Mouse (Mus musculus): ENCODE results near the gene Haao. TPM values are rescaled to one million over a fixed set of nuclear protein-coding genes. Genes with fewer than 3 reads are reported as not detected.

Gene Haao
- polyA plus RNA-seq, 1 experiment from 2014 or later, result 0.72 TPM

DNA sequence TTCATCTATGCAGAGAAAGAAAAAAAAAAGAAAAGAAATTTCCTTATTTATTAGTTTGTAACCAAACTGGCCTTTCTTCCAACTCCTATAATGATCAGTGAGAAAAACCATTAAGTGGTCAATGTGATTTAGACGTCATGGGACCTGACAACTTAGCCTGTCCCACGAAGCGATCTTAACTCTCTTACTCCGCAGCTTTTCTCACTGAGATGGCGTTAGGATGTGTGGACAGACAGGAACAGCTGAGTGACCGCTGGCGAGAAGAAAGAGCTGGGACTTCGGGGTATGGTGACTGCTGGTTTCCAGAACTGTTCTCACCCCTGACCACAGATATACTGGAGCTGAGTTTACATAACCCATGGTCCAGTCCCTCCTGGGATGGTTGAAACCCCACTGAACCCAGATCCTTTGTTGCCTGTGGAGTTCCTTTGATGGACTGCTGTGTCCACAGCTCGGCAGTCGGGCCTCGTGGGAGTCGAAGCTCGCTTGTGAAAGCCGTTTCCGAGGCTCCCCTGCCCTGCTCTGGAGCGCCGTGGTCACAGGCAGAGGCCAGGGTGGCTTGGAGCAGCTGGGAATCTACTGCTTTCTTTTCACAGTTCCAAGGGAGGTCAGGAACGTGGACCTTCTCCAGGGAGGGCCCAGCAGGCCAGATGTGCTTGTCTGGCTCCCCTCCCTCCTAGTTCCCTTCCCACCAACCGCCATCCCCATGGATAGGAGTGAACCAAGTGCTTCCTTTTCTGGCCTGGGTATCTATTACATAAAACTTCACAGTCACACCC lies 25.8 kb upstream of the Haao start:
- Histone ChIP-seq H3K9me3 (ENCODE audit: control insufficient read depth, low read length) (no peaks in the 10 kb centered on the region; the same call in 1 of the 2 replicates), H3K36me3 (ENCODE audit: control insufficient read depth, insufficient read depth, low read length) (no peaks in the 10 kb centered on the region), H3K4me2 (replicated peaks; ENCODE audit: low read depth, low read length) (no peak overlapping the region), H3K4me1 (ENCODE audit: control insufficient read depth, insufficient read depth, low read length) (peaks cover 6% of the 10 kb centered on the region; the same call in 1 of the 2 replicates), H3K27me3 (ENCODE audit: control insufficient read depth, insufficient read depth, low read length) (no peaks in the 10 kb centered on the region), H3K27ac (ENCODE audit: low read depth, low read length) (peak overlapping the region; percentile 70), H3K4me3 (ENCODE audit: low read length) (no peak overlapping the region), H3K9ac (ENCODE audit: low read depth, low read length) (no peak overlapping the region)
- peak; percentile 63; the same call in 1 of the 2 replicates for ATAC-seq (ENCODE audit: low FRiP score, low TSS enrichment)
- 49% methylated on average over 19 of the region's 19 CpGs for WGBS

DNA sequence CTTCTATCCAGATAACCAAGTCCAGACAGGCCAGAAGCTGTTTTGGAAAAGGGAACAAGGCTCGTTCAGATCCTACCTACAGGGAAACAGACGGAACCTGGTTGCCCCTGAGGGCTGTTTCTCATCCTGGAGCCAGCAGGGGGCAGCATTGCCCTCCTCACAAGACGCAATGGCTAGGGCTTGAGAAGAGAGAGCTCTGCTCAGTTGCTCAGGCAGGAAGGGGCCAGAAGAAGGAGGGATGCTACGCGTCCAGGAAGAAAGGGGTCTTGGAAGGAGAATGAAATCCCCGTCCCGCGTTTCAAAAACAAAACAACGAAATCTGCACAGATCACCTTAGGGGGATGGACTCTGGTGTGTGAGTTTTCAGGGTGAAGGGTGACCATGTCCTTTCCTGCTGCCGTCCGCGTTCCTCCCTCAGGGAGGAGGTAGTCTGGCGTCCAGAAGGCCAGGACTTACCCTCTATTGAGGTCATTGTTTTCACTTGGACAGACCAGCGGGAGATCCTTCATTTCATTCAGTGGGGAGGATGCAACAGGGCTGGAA lies 25.1 kb upstream of the Haao start:
- Histone ChIP-seq H3K9ac (ENCODE audit: low read depth, low read length) (peak overlapping the region; percentile 28; the same call in 1 of the 2 replicates), H3K9me3 (ENCODE audit: control insufficient read depth, low read length) (no peaks in the 10 kb centered on the region; the same call in 1 of the 2 replicates), H3K4me1 (ENCODE audit: control insufficient read depth, insufficient read depth, low read length) (peaks cover 6% of the 10 kb centered on the region; the same call in 1 of the 2 replicates), H3K4me2 (replicated peaks; ENCODE audit: low read depth, low read length) (peak overlapping the region; percentile 28; the same call in 1 of the 2 replicates), H3K4me3 (ENCODE audit: low read length) (no peak overlapping the region), H3K27ac (ENCODE audit: low read depth, low read length) (peak overlapping the region; percentile 70), H3K27me3 (ENCODE audit: control insufficient read depth, insufficient read depth, low read length) (no peaks in the 10 kb centered on the region), H3K36me3 (ENCODE audit: control insufficient read depth, insufficient read depth, low read length) (no peaks in the 10 kb centered on the region)
- ATAC-seq (ENCODE audit: low FRiP score, low TSS enrichment), result peak; percentile 84
- 17% methylated on average over 14 of the region's 14 CpGs for WGBS

DNA sequence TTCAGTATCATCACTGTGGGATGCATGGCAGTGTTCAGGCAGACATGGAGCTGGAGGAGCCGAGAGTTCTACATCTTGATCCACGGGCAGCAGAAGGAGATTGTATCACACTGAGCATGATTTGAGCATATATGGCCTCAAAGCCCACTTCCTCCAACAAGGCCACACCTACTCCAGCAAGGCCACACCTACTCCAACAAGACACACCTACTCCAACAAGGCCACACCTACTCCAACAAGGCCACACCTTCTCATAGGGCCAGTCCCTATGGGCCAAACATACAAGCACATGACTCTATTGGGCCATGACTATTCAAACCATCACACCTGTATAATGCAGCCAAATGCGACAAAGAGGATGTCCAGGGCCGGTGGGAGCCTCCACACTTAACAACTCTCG lies 23.6 kb upstream of the Haao start:
- Histone ChIP-seq H3K9me3 (ENCODE audit: control insufficient read depth, low read length) (no peaks in the 10 kb centered on the region; the same call in 1 of the 2 replicates), H3K27ac (ENCODE audit: low read depth, low read length) (no peak overlapping the region), H3K4me3 (ENCODE audit: low read length) (no peak overlapping the region), H3K4me2 (replicated peaks; ENCODE audit: low read depth, low read length) (no peak overlapping the region), H3K27me3 (ENCODE audit: control insufficient read depth, insufficient read depth, low read length) (no peaks in the 10 kb centered on the region), H3K9ac (ENCODE audit: low read depth, low read length) (no peak overlapping the region), H3K4me1 (ENCODE audit: control insufficient read depth, insufficient read depth, low read length) (peaks cover 6% of the 10 kb centered on the region; the same call in 1 of the 2 replicates), H3K36me3 (ENCODE audit: control insufficient read depth, insufficient read depth, low read length) (no peaks in the 10 kb centered on the region)
- no peak for ATAC-seq (ENCODE audit: low FRiP score, low TSS enrichment)
- WGBS, result 88% methylated on average over 5 of the region's 5 CpGs

DNA sequence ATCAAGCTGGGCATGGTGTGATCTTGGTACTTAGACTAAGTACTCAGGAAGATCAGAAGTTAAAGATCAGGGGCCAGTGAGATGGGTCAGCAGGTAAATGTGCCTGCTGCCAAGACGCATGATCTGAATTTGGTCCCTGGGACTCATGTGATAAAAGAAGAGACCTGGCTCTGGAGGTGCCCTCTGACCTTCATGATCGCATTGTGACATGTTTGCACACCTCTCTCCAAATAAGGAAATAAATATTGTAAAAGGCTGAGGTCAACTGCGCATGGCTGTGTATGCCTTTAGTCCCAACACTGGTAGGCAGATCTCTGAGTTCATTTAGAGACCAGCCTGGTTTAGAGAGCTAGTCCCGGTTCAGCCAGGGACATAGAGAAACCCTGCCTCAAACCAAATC lies 22.6 kb upstream of the Haao start:
- no peak overlapping the region for H3K27ac ChIP-seq (ENCODE audit: low read depth, low read length)
- no peak for ATAC-seq (ENCODE audit: low FRiP score, low TSS enrichment)
- H3K4me3 ChIP-seq (ENCODE audit: low read length), result no peak overlapping the region
- no peaks in the 10 kb centered on the region for H3K9me3 ChIP-seq (ENCODE audit: control insufficient read depth, low read length)
- no peaks in the 10 kb centered on the region for H3K36me3 ChIP-seq (ENCODE audit: control insufficient read depth, insufficient read depth, low read length)
- H3K4me2 ChIP-seq (replicated peaks; ENCODE audit: low read depth, low read length), result no peak overlapping the region
- H3K4me1 ChIP-seq (ENCODE audit: control insufficient read depth, insufficient read depth, low read length), result peaks cover 9% of the 10 kb centered on the region; the same call in 1 of the 2 replicates
- no peaks in the 10 kb centered on the region for H3K27me3 ChIP-seq (ENCODE audit: control insufficient read depth, insufficient read depth, low read length)
- 87% methylated on average over 4 of the region's 4 CpGs for WGBS
- H3K9ac ChIP-seq (ENCODE audit: low read depth, low read length), result no peak overlapping the region

DNA sequence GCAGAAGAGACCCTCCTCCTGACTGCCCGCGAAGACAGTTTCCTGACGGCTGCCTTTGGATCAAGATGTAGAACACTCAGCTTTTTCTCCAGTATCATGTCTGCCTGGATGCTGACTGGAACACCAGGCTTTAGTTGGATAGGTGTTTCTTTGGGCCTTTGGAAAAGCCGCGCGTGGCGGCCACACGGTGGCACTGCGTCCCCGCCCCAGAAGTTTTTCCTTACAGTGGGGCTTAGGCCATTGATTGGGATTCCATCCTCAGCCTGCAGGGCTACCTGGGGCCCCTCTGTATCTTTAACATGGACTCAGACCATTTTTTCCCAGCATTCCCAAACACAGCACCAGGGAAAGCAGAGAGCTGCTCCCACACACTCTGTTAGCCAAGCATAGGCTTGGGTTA lies 18.8 kb upstream of the Haao start:
- H3K36me3 ChIP-seq (ENCODE audit: control insufficient read depth, insufficient read depth, low read length), result no peaks in the 10 kb centered on the region
- no peaks in the 10 kb centered on the region for H3K9me3 ChIP-seq (ENCODE audit: control insufficient read depth, low read length)
- ATAC-seq (ENCODE audit: low FRiP score, low TSS enrichment), result 0 out of 2 replicates have a peak, but pooled peaks have one; percentile 24
- H3K4me1 ChIP-seq (ENCODE audit: control insufficient read depth, insufficient read depth, low read length), result 0 out of 2 replicates have a peak, but pooled peaks cover 3% of the 10 kb centered on the region
- H3K27ac ChIP-seq (ENCODE audit: low read depth, low read length), result no peak overlapping the region
- no peak overlapping the region for H3K4me3 ChIP-seq (ENCODE audit: low read length)
- H3K4me2 ChIP-seq (replicated peaks; ENCODE audit: low read depth, low read length), result no peak overlapping the region
- no peak overlapping the region for H3K9ac ChIP-seq (ENCODE audit: low read depth, low read length)
- no peaks in the 10 kb centered on the region for H3K27me3 ChIP-seq (ENCODE audit: control insufficient read depth, insufficient read depth, low read length)
- WGBS, result 12% methylated on average over 10 of the region's 10 CpGs

DNA sequence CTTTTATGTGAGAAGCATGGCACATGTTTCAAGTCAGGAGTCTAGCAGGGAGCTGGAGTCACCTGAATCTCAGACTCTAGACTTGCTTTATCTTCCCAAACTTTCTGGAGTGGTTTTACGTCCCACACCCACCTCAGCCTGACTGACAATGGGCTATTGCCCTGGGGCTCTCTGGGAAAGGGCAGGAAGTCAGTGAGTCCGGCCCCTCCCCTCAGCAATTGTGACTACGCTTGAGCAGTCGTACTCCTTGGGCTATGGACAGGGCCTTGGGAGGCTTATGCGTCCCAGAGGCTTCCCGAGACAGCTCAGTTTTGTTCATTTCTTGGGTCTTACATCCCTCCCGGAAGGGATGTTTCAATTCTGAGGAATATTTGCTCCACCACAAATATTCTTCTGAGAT lies 17.6 kb upstream of the Haao start:
- no peak overlapping the region for H3K27ac ChIP-seq (ENCODE audit: low read depth, low read length)
- WGBS, result 47% methylated on average over 7 of the region's 7 CpGs
- H3K36me3 ChIP-seq (ENCODE audit: control insufficient read depth, insufficient read depth, low read length), result no peaks in the 10 kb centered on the region
- no peak overlapping the region for H3K4me3 ChIP-seq (ENCODE audit: low read length)
- H3K9me3 ChIP-seq (ENCODE audit: control insufficient read depth, low read length), result no peaks in the 10 kb centered on the region
- H3K27me3 ChIP-seq (ENCODE audit: control insufficient read depth, insufficient read depth, low read length), result no peaks in the 10 kb centered on the region
- H3K9ac ChIP-seq (ENCODE audit: low read depth, low read length), result no peak overlapping the region
- ATAC-seq (ENCODE audit: low FRiP score, low TSS enrichment), result no peak
- no peak overlapping the region for H3K4me2 ChIP-seq (replicated peaks; ENCODE audit: low read depth, low read length)
- 0 out of 2 replicates have a peak, but pooled peaks cover 3% of the 10 kb centered on the region for H3K4me1 ChIP-seq (ENCODE audit: control insufficient read depth, insufficient read depth, low read length)

DNA sequence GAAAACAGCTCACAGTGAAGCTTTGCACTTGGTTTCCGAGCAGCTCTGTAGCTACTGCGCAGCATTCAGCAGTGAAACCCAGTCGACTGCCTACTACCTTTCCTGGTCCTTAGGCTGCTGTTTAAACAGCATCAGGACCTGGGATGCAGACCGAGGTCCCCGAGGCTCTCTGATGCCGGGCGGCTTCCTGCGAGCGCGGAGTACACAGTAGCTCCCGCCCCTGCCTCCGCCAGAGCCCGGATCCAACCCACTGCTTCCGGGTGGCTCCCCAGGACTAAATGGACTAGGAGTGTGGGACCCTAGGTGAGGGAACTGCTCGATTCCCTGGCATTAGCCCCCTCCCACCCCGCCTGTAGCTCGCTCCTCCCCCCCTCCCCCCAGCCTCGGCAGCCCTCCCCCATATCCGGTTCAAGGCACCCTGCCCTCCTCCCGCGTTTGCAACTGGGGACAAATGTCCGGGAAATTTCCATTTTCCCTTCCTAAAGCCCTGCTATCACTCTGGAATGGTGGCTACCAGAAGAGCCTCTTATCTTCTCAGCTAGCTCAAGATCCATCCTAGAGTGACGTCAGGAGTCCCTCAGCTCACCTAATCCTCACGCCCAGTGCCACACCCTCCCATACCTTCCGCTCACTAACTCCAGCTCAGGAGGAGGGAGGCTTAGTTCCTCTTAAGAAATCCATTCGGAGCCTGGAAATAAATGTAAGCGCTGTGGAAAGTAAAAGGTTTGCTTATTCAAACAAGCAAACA lies 14.5 kb upstream of the Haao start:
- WGBS, result under 1% methylated on average over 25 of the region's 27 CpGs
- H3K4me3 ChIP-seq (ENCODE audit: low read length), result peak overlapping the region; percentile 64
- no peaks in the 10 kb centered on the region for H3K36me3 ChIP-seq (ENCODE audit: control insufficient read depth, insufficient read depth, low read length)
- no peaks in the 10 kb centered on the region for H3K27me3 ChIP-seq (ENCODE audit: control insufficient read depth, insufficient read depth, low read length)
- H3K4me2 ChIP-seq (replicated peaks; ENCODE audit: low read depth, low read length), result peak overlapping the region; percentile 78
- H3K9me3 ChIP-seq (ENCODE audit: control insufficient read depth, low read length), result no peaks in the 10 kb centered on the region
- H3K9ac ChIP-seq (ENCODE audit: low read depth, low read length), result peak overlapping the region; percentile 68
- ATAC-seq (ENCODE audit: low FRiP score, low TSS enrichment), result peak; percentile 76
- H3K4me1 ChIP-seq (ENCODE audit: control insufficient read depth, insufficient read depth, low read length), result 0 out of 2 replicates have a peak, but pooled peaks cover 3% of the 10 kb centered on the region
- H3K27ac ChIP-seq (ENCODE audit: low read depth, low read length), result peak overlapping the region; percentile 84

DNA sequence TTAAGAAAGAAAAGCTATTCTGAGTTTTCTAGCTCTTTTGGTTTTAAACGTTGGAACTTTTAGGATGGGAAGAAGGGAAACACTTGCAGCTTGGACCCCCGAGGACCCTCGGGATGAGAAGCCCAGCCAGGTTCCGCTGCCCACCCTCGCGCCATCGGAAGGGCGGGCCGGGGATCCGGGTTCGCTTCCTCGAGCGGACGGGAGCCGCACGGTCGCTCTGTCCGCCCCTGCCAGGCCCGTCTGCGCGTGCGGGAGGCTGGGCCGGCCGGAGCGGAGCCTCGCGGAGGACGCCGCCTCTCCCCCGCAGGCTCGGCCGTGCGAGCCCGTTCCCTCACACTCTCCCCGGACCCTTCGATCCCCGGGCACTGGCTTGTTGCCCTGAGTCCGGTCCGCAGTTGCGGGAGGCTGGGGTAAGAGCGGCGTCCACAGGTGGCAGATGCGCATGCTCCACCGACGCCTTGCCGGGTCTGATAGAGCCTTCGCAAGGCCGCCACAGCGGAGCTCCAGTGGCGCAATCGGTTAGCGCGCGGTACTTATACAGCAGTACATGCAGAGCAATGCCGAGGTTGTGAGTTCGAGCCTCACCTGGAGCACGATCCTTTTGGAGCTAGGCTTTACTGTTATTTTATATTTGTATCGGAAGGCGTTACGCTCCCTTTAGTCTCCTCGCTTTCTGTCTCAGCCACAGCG lies 13.8 kb upstream of the Haao start:
- Histone ChIP-seq H3K4me3 (ENCODE audit: low read length) (peak overlapping the region; percentile 64), H3K9me3 (ENCODE audit: control insufficient read depth, low read length) (no peaks in the 10 kb centered on the region), H3K9ac (ENCODE audit: low read depth, low read length) (peak overlapping the region; percentile 68), H3K27me3 (ENCODE audit: control insufficient read depth, insufficient read depth, low read length) (no peaks in the 10 kb centered on the region), H3K27ac (ENCODE audit: low read depth, low read length) (peak overlapping the region; percentile 84), H3K36me3 (ENCODE audit: control insufficient read depth, insufficient read depth, low read length) (no peaks in the 10 kb centered on the region), H3K4me2 (replicated peaks; ENCODE audit: low read depth, low read length) (peak overlapping the region; percentile 78), H3K4me1 (ENCODE audit: control insufficient read depth, insufficient read depth, low read length) (0 out of 2 replicates have a peak, but pooled peaks cover 3% of the 10 kb centered on the region)
- peak; percentile 94 for ATAC-seq (ENCODE audit: low FRiP score, low TSS enrichment)
- WGBS, result under 1% methylated on average over 62 of the region's 62 CpGs

Data from kidney, embryonic 14.5 days (tissue).